Mouse (Mus musculus) left cerebral cortex, postnatal 10 days (tissue): Measurements from ENCODE around the gene Ppp1r36. TPM values are rescaled to one million over a fixed set of nuclear protein-coding genes. Genes with fewer than 3 reads are reported as not detected.

Source experiments
- DNase-seq, 2 experiments: peaks; one replicate each; pipeline ENCODE4 v3.0.0; 2021 to 2022; ENCODE audit warnings: low spot score in 2 of 2, mixed read lengths in 1 of 2; ENCODE audit errors: extremely low spot score in 1 of 2
- intact Hi-C: fragments of 180-260 bp; cut with DNase I; formaldehyde crosslinking; loops from one replicate; pipeline ENCODE4 v1.15.1; 2025
- total RNA-seq, 2 experiments: library from RNA; stranded (reverse); gene quantifications; 2 replicates each; pipeline ENCODE4 v1.2.3; 2021

Gene Ppp1r36
- total RNA-seq, 2 experiments from 2014 or later = 0.55 to 1.1 TPM

DNA sequence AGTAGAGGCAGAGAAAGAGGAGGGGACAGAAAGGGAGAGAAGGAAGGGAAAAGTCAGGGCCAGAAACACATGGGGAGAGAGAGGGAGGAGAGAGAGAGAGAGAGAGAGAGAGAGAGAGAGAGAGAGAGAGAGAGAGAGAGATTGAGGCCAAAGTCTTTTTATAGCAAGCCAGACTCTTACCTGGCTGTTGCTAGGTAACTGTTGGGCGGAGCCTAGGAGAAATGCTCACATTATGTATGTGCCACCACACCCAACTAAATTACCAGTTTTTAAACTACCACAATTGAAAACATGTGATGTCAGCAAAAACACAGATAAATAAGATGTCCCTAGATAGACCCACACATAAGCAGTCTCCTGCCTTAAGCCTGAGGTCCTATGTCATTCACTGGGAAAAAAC, 58.8 kb downstream of the Ppp1r36 start:
- intact Hi-C loops = loop anchor here (10.0 kb wide), 2 partner anchors 101 to 211 kb away; partner anchors contain the start of gene Zbtb1
- no peak for DNase-seq

DNA sequence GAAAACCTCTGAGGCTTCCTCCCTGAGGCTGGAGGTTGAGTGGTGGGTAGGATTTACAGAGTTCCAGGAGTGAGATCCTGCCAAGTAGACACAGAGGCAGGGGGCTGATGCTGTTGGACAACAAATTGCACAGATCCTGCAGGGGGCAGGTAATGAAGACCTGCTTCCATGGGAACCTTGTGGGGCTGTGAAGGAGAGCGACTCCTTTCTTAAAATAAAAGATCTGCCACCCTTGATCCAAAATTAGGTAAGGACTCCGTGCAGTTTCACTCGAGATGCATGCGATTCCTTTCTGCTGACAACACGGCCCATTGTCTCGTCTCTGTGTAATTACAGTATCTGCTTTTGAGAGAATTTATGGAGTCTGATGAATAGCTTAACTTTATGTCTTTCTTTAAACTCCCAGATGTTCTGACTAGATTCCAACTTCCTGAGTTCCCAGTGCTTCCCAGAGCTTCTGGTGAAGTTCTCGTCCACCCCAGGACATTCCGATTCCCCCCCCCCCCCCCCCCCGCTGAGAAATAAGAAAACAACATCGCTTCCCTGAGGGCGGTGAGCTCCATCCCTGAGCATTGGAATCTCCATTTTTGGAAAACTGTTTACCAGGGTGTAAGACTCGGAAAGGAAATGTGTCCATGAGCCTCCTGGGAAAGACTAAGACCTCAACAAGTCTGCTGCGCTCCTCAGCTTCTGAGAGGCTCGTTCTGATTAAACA, 61.1 kb downstream of the Ppp1r36 start:
- intact Hi-C loops = loop anchor here (10.0 kb wide), 2 partner anchors 104 to 214 kb away; partner anchors contain the start of gene Zbtb1
- DNase-seq = no peak

GRCm38 (mm10) chr12:76479174-76479573, 61.8 kb downstream of the Ppp1r36 start:
- intact Hi-C loops = loop anchor here (10.0 kb wide), 2 partner anchors 104 to 214 kb away; partner anchors contain the start of gene Zbtb1
- DNase-seq = no peak

- intact Hi-C loops = loop anchor here (10.0 kb wide), 2 partner anchors 105 to 215 kb away; partner anchors contain the start of gene Zbtb1
- no peak for DNase-seq
Observed at GRCm38 (mm10) chr12:76479836-76480495, 62.6 kb downstream of the Ppp1r36 start.

DNA sequence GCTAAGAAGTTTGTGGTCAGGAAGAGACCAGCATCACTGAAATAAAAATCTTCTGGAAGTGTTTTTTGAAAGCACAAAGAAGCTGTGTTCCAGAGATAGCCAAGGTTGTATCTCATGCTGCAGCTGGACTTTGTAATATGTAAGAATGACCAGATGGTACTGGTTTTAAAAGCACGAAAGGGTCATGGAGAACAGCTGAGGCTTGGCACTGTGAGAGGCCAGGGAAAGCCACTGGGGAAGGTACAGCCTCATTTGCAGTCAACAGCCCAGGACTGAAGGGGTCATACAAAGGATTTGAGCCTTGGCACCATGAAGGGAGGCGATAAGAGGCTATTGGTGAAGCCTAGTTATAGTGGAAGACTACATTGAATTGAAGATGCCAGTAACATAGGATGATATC, 65.1 kb downstream of the Ppp1r36 start:
- DNase-seq = no peak
- intact Hi-C loops = no loop called here

DNA sequence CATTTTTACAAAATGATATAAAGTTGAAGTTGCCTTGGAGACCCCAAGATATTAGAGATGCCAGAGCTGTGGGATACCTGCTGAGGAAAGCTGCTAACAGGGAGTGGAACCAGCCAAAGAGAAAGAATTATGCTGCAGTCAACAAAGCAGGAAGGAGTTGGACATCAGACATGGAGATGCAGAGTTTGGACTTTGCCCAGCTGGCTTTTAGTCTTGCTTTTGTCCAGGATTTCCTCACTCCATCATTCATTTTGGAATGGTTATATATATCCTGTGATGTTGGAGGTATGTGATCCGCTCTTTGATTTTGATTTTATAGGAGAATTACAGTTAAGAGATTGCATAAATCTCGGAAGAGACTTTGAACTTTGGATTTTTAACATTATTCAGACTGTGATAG, 65.6 kb downstream of the Ppp1r36 start:
- intact Hi-C loops = no loop called here
- DNase-seq = no peak

- no peak for DNase-seq
- intact Hi-C loops = no loop called here
Observed at GRCm38 (mm10) chr12:76484881-76485280, 67.5 kb downstream of the Ppp1r36 start.

DNA sequence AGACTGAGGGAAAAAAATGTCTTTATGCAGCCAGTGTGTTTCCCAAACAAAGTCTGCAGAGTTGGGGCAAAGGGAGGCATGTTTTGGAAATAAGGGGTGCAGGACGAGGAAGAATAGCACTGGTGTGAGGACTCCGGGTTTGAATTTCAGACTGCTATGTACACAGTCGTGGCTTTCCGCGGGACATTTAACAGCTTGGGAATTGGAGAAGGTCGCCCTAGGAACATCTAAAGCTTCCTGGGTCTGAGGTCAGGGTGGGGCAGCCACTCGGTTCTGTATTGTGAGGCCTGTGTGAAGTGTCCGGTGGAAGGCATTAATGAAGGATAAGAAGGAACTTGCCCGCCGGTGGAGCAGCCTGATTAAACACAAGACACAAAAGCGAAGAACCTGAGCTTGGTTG, 68.0 kb downstream of the Ppp1r36 start:
- no peak for DNase-seq
- intact Hi-C loops = no loop called here

DNA sequence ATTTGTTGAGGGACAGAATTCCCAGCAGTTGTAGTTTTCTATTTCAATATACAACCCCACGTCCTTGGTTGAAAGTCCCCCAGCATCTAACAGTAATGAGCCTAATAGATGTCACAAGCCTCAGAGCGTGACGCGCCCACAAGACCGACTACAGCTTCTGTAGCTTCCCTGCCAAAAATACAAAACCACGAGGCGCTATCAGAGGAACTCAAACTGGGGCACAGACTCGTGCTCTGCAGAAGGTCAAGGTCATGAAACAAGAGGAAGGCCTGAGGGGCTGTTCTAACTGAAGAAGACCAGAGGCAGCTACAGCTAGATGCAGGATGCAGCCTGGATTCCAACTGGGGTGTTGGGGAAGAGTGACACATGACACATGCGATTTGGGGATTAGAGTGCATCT, 69.6 kb downstream of the Ppp1r36 start:
- intact Hi-C loops = no loop called here

More for the DNA sequence above, 69.6 kb downstream of the Ppp1r36 start:
- DNase-seq = no peak

Other genes with a start within 250 kb of the Ppp1r36 start
- gene Esr2, start 240.3 kb upstream of the Ppp1r36 start, total RNA-seq = under 1 TPM; 0.15 to 0.20 TPM
- not detected for gene Tex21, start 170.8 kb upstream of the Ppp1r36 start, total RNA-seq
- 10 to 100 TPM; 34.1 to 36.9 TPM for gene Mthfd1, start 162.2 kb upstream of the Ppp1r36 start, total RNA-seq
- 10 to 100 TPM; 77.9 to 81.6 TPM for gene Akap5, start 92.6 kb upstream of the Ppp1r36 start, total RNA-seq
- gene Zbtb25, start 47.9 kb upstream of the Ppp1r36 start, total RNA-seq = 10 to 100 TPM; 17.2 to 18.0 TPM
- gene Zbtb1, start 47.3 kb upstream of the Ppp1r36 start, total RNA-seq = 1 to 10 TPM; 4.1 TPM
- gene Hspa2, start 13.4 kb upstream of the Ppp1r36 start, total RNA-seq = 10 to 100 TPM; 31.8 to 40.4 TPM
- gene Plekhg3, start 113.4 kb downstream of the Ppp1r36 start, total RNA-seq = 1 to 10 TPM; 3.8 to 4.8 TPM